Mouse (Mus musculus) activated CD4-positive, CD25-positive, alpha-beta regulatory T cell, adult 4 months (primary cell): ENCODE data around the gene Epo. TPM values are rescaled to one million over a fixed set of nuclear protein-coding genes. Genes with fewer than 3 reads are reported as not detected.

Source experiments
- ATAC-seq: one replicate; pipeline ENCODE4 v1.8.0; 2017
- polyA plus RNA-seq, 2 experiments: library from polyadenylated mRNA; unstranded; fragments of 100-300 nt; shearing (Covaris generic); gene quantifications; one replicate each; pipeline ENCODE4 v1.2.1; 2017

Epo gene
- polyA plus RNA-seq, 2 experiments from 2014 or later = not detected

GRCm38 (mm10) chr5:137472252-137472904 lies 60.7 kb downstream of the Epo start:
- ATAC-seq = no peak

GRCm38 (mm10) chr5:137466946-137467345 lies 66.1 kb downstream of the Epo start:
- ATAC-seq = no peak

- no peak for ATAC-seq
Measured at GRCm38 (mm10) chr5:137465049-137465448, 68.0 kb downstream of the Epo start.

GRCm38 (mm10) chr5:137455866-137456591 lies 77.0 kb downstream of the Epo start:
- no peak for ATAC-seq

- no peak for ATAC-seq
Measured at GRCm38 (mm10) chr5:137455206-137455605, 77.8 kb downstream of the Epo start.

GRCm38 (mm10) chr5:137445536-137445935 lies 87.5 kb downstream of the Epo start:
- ATAC-seq = no peak

GRCm38 (mm10) chr5:137440216-137440855 lies 92.7 kb downstream of the Epo start:
- no peak for ATAC-seq

- ATAC-seq = no peak
Measured at GRCm38 (mm10) chr5:137433889-137434288, 99.2 kb downstream of the Epo start.

Other genes with a start within 250 kb of the Epo start
- not detected for gene Ache, start 245.7 kb downstream of the Epo start, polyA plus RNA-seq
- 1 to 10 TPM in 1 of 2 experiments, not detected in 1; 1.7 TPM for gene Ufsp1, start 238.6 kb downstream of the Epo start, polyA plus RNA-seq
- gene Srrt, start 225.6 kb downstream of the Epo start, polyA plus RNA-seq = 10 to 100 TPM; 65.0 to 75.8 TPM
- gene Trip6, start 218.8 kb downstream of the Epo start, polyA plus RNA-seq = 1 to 10 TPM; 1.3 to 1.5 TPM
- 10 to 100 TPM in 1 of 2 experiments, 1 to 10 TPM in 1; 7.8 to 10.1 TPM for gene Slc12a9, start 199.6 kb downstream of the Epo start, polyA plus RNA-seq
- gene Ephb4, start 183.1 kb downstream of the Epo start, polyA plus RNA-seq = not detected
- gene Zan, start 56.2 kb downstream of the Epo start, polyA plus RNA-seq = under 1 TPM; 0.11 to 0.21 TPM
- 10 to 100 TPM; 60.7 to 66.2 TPM for gene Pop7, start 30.7 kb downstream of the Epo start, polyA plus RNA-seq
- 10 to 100 TPM; 18.5 to 22.6 TPM for gene Gigyf1, start 14.7 kb downstream of the Epo start, polyA plus RNA-seq
- gene Gnb2, start 268 bp upstream of the Epo start, polyA plus RNA-seq = 10 to 100 TPM; 73.0 to 82.7 TPM
- not detected for gene Actl6b, start 20.3 kb upstream of the Epo start, polyA plus RNA-seq
- under 1 TPM; 0.60 to 0.79 TPM for gene Tfr2, start 36.6 kb upstream of the Epo start, polyA plus RNA-seq
- 10 to 100 TPM; 33.2 to 38.8 TPM for gene Mospd3, start 67.8 kb upstream of the Epo start, polyA plus RNA-seq
- gene Pcolce, start 80.5 kb upstream of the Epo start, polyA plus RNA-seq = under 1 TPM in 1 of 2 experiments, not detected in 1; 0.53 TPM
- under 1 TPM in 1 of 2 experiments, not detected in 1; 0.33 TPM for gene Fbxo24, start 95.8 kb upstream of the Epo start, polyA plus RNA-seq
- 10 to 100 TPM; 61.6 to 68.6 TPM for gene Lrch4, start 95.9 kb upstream of the Epo start, polyA plus RNA-seq
- gene Gm20605, start 95.9 kb upstream of the Epo start, polyA plus RNA-seq = 10 to 100 TPM in 1 of 2 experiments, 1 to 10 TPM in 1; 8.1 to 10.2 TPM
- 10 to 100 TPM; 30.0 to 32.3 TPM for gene Sap25, start 108.1 kb upstream of the Epo start, polyA plus RNA-seq
- gene Irs3, start 112.5 kb upstream of the Epo start, polyA plus RNA-seq = not detected
- gene Agfg2, start 151.5 kb upstream of the Epo start, polyA plus RNA-seq = 10 to 100 TPM; 15.8 to 20.1 TPM
- under 1 TPM in 1 of 2 experiments, not detected in 1; 0.19 TPM for gene Nyap1, start 208.4 kb upstream of the Epo start, polyA plus RNA-seq
- 10 to 100 TPM; 62.9 to 82.3 TPM for gene Tsc22d4, start 212.5 kb upstream of the Epo start, polyA plus RNA-seq
- 1 to 10 TPM; 7.2 to 8.8 TPM for gene Ppp1r35, start 245.6 kb upstream of the Epo start, polyA plus RNA-seq